Mouse (Mus musculus) olfactory bulb, adult 2 months (tissue): Measurements from ENCODE around the gene Gm21885.

Experiments used
- CTCF ChIP-seq: fragments of 200-500 bp; IDR thresholded peaks from 2 replicates; pipeline ENCODE4 v1.5.1; 2012; ENCODE audit warnings: low read depth, mild to moderate bottlenecking, low read length, moderate library complexity; ENCODE audit not compliant: insufficient read depth
- POLR2A ChIP-seq: fragments of 200-500 bp; IDR thresholded peaks from 2 replicates; pipeline ENCODE4 v1.6.1; 2012; ENCODE audit warnings: mild to moderate bottlenecking, low read depth, low read length, moderate library complexity; ENCODE audit not compliant: insufficient read depth

DNA sequence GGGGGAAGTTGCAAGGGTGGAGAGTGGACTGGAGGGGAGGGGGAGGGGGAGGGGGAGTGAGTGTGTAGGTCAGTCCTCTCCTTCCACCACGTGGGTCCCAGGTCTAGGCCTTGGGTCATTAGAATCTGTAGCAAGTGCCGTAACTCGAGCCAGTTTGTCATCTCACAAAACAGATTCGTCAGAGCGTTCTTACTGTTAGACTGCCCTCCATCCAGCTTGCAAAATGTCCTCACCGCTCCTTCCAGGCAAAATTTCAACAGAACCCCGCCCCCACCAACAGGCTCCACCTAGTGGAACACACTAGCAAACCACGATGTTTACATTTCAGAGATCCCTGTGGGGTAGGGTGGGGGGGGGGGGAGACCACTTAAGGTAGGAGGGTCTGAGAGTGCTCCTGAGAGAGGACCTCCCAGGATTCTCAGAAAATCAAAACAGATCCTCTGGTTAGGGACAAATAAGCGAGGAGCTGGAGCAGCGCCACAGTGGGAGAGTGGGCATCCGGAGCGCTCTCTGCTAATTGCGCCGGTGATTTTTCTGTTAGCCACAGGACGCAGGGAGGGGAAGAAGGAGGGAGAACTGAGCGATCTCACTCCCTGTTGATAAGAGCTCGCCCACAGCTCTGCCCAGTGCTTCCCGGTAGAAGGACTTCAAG, 16.4 kb upstream of the Gm21885 start:
- TF ChIP-seq POLR2A, result no peak
- no peak for TF ChIP-seq CTCF
